In the genomic region with DNA sequence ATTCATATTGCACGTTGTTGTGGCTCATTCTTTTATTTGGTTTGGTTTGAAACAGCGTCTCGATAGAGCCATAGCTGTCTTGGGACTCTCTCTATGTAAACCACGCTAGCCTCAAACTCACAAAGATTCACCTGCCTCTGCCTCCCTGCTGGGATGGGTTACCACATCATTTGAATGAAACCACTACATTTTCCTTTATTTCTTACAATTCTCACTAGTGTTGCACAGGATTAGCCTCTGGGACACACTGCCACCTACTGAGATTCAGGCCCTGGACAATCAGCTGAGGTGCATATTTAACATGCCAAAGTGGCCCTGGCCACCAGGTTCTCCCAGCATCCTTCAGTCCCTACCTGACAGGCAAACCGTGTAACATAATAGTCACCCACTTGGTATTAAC, we compare ENCODE assay signal across 22 mouse cellular contexts. TPM values are rescaled to one million over a fixed set of nuclear protein-coding genes. Genes with fewer than 3 reads are reported as not detected.
DNase-seq lines count a peak whose midpoint lies in the region; ATAC-seq and TF ChIP-seq lines count a peak whose summit lies in the region.
"Had no signal": no experiment of that assay in that cellular context is flagged by ENCODE, and none has a peak within 500 bp of the region (broad histone marks: within the 10 kb centered on the region; RNA-seq: fewer than 3 reads in every experiment).

No protein-coding gene starts in this region.

- intact Hi-C loops in gastrocnemius, postnatal 36 days (cut with DNase I) = no loop called here

- H3K36me3 ChIP-seq in kidney, postnatal 0 days (ENCODE audit: insufficient read depth, low read length) = 0 out of 2 replicates have a peak, but pooled peaks cover 4% of the 10 kb centered on the region
- no peaks in the 10 kb centered on the region for H3K36me3 ChIP-seq in lung, postnatal 0 days (ENCODE audit: insufficient read depth, low read length)
- H3K36me3 ChIP-seq: embryonic facial prominence, embryonic 10.5 days; G1E; heart, embryonic 12.5 days; hindbrain, embryonic 10.5 days had no signal

- H3K4me2 ChIP-seq in kidney, postnatal 0 days (ENCODE audit: low read length) = no peak overlapping the region
- H3K4me2 ChIP-seq in lung, postnatal 0 days (replicated peaks; ENCODE audit: low read depth, low read length) = no peak overlapping the region
- H3K4me2 ChIP-seq: forebrain, embryonic 13.5 days; heart, embryonic 12.5 days had no signal

- DNase-seq in kidney, postnatal 0 days (ENCODE audit: low spot score) = no peak
- DNase-seq in kidney, adult 8-10 months = no peak
- no peak for DNase-seq in lung, postnatal 0 days (ENCODE audit: low spot score)
- no peak for DNase-seq in lung, postnatal 10 days
- peak; percentile 66 for DNase-seq in A20 (ENCODE audit: low read depth, low spot score)
- DNase-seq in neural tube, embryonic 10.5 days (ENCODE audit: extremely low spot score, low spot score) = no peak
- DNase-seq in gastrocnemius, postnatal 36 days = no peak
- DNase-seq: adrenal gland, adult 8-10 months; adrenal gland, postnatal 36 days; cerebellum, adult 2 months; cerebellum, postnatal 10 days; forebrain, postnatal 0 days; gastrocnemius, postnatal 14 days had no signal

- ATAC-seq in kidney, postnatal 0 days (replicated peaks; ENCODE audit: low FRiP score, low read depth) = no peak
- ATAC-seq in lung, postnatal 0 days = no peak
- ATAC-seq: forebrain, embryonic 13.5 days; forebrain, postnatal 0 days had no signal

- WGBS in kidney, postnatal 0 days = 69% methylated on average over 5 of the region's 5 CpGs
- WGBS in lung, postnatal 0 days = 68% methylated on average over 5 of the region's 5 CpGs

- no peak overlapping the region for H3K27ac ChIP-seq in kidney, postnatal 0 days
- H3K27ac ChIP-seq in lung, postnatal 0 days (ENCODE audit: low read length) = no peak overlapping the region
- H3K27ac ChIP-seq: embryonic facial prominence, embryonic 10.5 days; forebrain, embryonic 13.5 days; hindbrain, embryonic 10.5 days had no signal

- no peak overlapping the region for H3K9ac ChIP-seq in kidney, postnatal 0 days (ENCODE audit: low read depth, low read length)
- H3K9ac ChIP-seq in lung, postnatal 0 days (replicated peaks; ENCODE audit: low read depth) = no peak overlapping the region
- H3K9ac ChIP-seq: forebrain, embryonic 13.5 days; forebrain, postnatal 0 days; heart, embryonic 12.5 days had no signal

- no peaks in the 10 kb centered on the region; the same call in 1 of the 2 replicates for H3K4me1 ChIP-seq in kidney, postnatal 0 days (replicated peaks; ENCODE audit: insufficient read depth, low read length)
- 0 out of 2 replicates have a peak, but pooled peaks cover 5% of the 10 kb centered on the region for H3K4me1 ChIP-seq in lung, postnatal 0 days (ENCODE audit: insufficient read depth, low read depth, low read length)

- no peaks in the 10 kb centered on the region; the same call in 1 of the 2 replicates for H3K27me3 ChIP-seq in kidney, postnatal 0 days (ENCODE audit: insufficient read depth, low read length)
- peaks cover 8% of the 10 kb centered on the region; the same call in 1 of the 2 replicates for H3K27me3 ChIP-seq in lung, postnatal 0 days (replicated peaks; ENCODE audit: insufficient read depth, low read length)

- peak; percentile 44; the same call in 1 of the 2 replicates for TF ChIP-seq CTCF in kidney, postnatal 0 days (IDR thresholded peaks at IDR 0.05; ENCODE audit: low read depth)
- peak; percentile 22 for TF ChIP-seq CTCF in lung, postnatal 0 days (IDR thresholded peaks at IDR 0.05)

- no peak overlapping the region for H3K4me3 ChIP-seq in kidney, postnatal 0 days (replicated peaks; ENCODE audit: low read depth, low read length)
- no peak overlapping the region for H3K4me3 ChIP-seq in lung, postnatal 0 days (ENCODE audit: low read depth, low read length)
- H3K4me3 ChIP-seq: embryonic facial prominence, embryonic 10.5 days; forebrain, embryonic 13.5 days; heart, embryonic 12.5 days; hindbrain, embryonic 10.5 days had no signal

- no peak for TF ChIP-seq EP300 in lung, postnatal 0 days (IDR thresholded peaks at IDR 0.05)

- H3K9me3 ChIP-seq in kidney, postnatal 0 days (replicated peaks; ENCODE audit: low read length) = no peaks in the 10 kb centered on the region
- no peaks in the 10 kb centered on the region for H3K9me3 ChIP-seq in lung, postnatal 0 days (ENCODE audit: low read length)
- H3K9me3 ChIP-seq: embryonic facial prominence, embryonic 10.5 days; forebrain, embryonic 13.5 days; heart, embryonic 12.5 days; hindbrain, embryonic 10.5 days had no signal

RNA-seq across cellular contexts. Expression of a gene that starts 3.6 kb away (rescaled TPM):
- 1.4 and 1.8 TPM in 2 replicates for polyA plus RNA-seq in kidney, postnatal 0 days (2015; fragmentation: Nextera tagmentation; extraction: Ambion mirVana)
- polyA plus RNA-seq in lung, postnatal 0 days (2015; fragmentation: Nextera tagmentation; extraction: Ambion mirVana) = 0.86 TPM in 2 replicates
- under 1 TPM in 1 of 2 experiments, not detected in 1; 0.17 TPM for total RNA-seq in gastrocnemius, postnatal 36 days (2021)

RNA-seq across cellular contexts. Expression of a gene that starts 8.6 kb away (rescaled TPM):
- 20.8 and 24.4 TPM in 2 replicates for polyA plus RNA-seq in kidney, postnatal 0 days (2015; fragmentation: Nextera tagmentation; extraction: Ambion mirVana)
- polyA plus RNA-seq in lung, postnatal 0 days (2015; fragmentation: Nextera tagmentation; extraction: Ambion mirVana) = 11.2 and 12.2 TPM in 2 replicates
- total RNA-seq in gastrocnemius, postnatal 36 days (2021) = 10 to 100 TPM; 17.6 to 21.4 TPM

RNA-seq across cellular contexts. Expression of a gene that starts 9.2 kb away (rescaled TPM):
- 0.70 and 0.99 TPM in 2 replicates for polyA plus RNA-seq in kidney, postnatal 0 days (2015; fragmentation: Nextera tagmentation; extraction: Ambion mirVana)
- 0.80 and 0.88 TPM in 2 replicates for polyA plus RNA-seq in lung, postnatal 0 days (2015; fragmentation: Nextera tagmentation; extraction: Ambion mirVana)
- total RNA-seq in gastrocnemius, postnatal 36 days (2021) = not detected
- total RNA-seq: G1E; gastrocnemius, adult 18-20 months; gastrocnemius, postnatal 14 days; heart, adult 8-10 months; heart, postnatal 25 days had no signal

RNA-seq across cellular contexts. Expression of a gene that starts 43.8 kb away (rescaled TPM):
- polyA plus RNA-seq in kidney, postnatal 0 days (2015; fragmentation: Nextera tagmentation; extraction: Ambion mirVana) = 0.22 TPM in 2 replicates
- 0.05 TPM in 1 of 2 replicates, not detected in the other for polyA plus RNA-seq in lung, postnatal 0 days (2015; fragmentation: Nextera tagmentation; extraction: Ambion mirVana)
- not detected for total RNA-seq in gastrocnemius, postnatal 36 days (2021)
- total RNA-seq: adrenal gland, adult 8-10 months; adrenal gland, postnatal 36 days; gastrocnemius, adult 18-20 months; gastrocnemius, postnatal 14 days; granulocyte monocyte progenitor cell, adult 5-6 weeks; heart, adult 8-10 months; heart, postnatal 25 days had no signal
- polyA plus RNA-seq: G1E had no signal

RNA-seq across cellular contexts. Expression of a gene that starts 49.5 kb away (rescaled TPM):
- 4,583 and 4,728 TPM in 2 replicates for polyA plus RNA-seq in kidney, postnatal 0 days (2015; fragmentation: Nextera tagmentation; extraction: Ambion mirVana)
- polyA plus RNA-seq in lung, postnatal 0 days (2015; fragmentation: Nextera tagmentation; extraction: Ambion mirVana) = 2,930 and 3,003 TPM in 2 replicates
- 100 to 1,000 TPM; 496 to 538 TPM for total RNA-seq in gastrocnemius, postnatal 36 days (2021)
